Mouse (Mus musculus): ENCODE measurements at regions not wholly inside any gene's neighbourhood (a gene's known extent, or its start where the extent isn't known, plus 50 kb on each side); places are given as distances from the start of the nearest gene placed in this dataset.

- TF ChIP-seq CTCF (conservative IDR thresholded peaks at IDR 0.05; ENCODE audit: low read length) (no peak), NANOG (IDR thresholded peaks at IDR 0.05; ENCODE audit: borderline replicate concordance, low read length) (no peak), POU5F1 (IDR thresholded peaks at IDR 0.05; ENCODE audit: borderline replicate concordance, low read length) (no peak)
These were observed 304.5 kb upstream of the Ddhd1 start for GRCm38 (mm10) chr14:45962474-45962873.

Measured in E14TG2a.4 (cell line).